Mouse (Mus musculus) natural killer cell, adult 2 months (primary cell): ENCODE measurements around the gene Thada.
"Not testable (repeated sequence)": the region's sequence is repeated elsewhere in the genome, so short reads cannot be mapped to it uniquely, and the experiment has no call there.

Source experiments
- DNase-seq, 2 experiments: peaks; one replicate each; pipeline ENCODE4 v3.0.0; 2022; ENCODE audit warnings: low spot score in 2 of 2

The Thada gene

DNA sequence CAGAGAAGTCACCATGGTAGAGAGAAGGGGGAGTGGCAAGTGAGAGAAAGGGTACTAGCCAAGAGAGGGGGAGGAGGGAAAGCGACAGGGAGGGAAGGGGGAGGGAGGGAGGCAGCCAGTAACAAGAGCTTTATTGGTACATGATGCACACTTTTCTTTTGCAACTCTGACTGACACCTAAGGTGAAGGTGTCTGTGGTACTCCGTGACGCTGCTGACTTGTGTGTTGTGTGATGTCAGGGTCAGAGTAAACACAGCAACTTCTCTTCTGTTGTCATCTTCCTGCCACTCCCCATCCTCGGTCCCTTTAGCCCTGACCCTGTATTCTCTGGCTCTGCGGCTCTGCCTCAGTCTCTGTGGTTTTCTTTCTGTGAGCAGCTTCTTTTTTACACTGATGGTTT lies 239.8 kb downstream of the Thada start:
- peak; percentile 64 to 80 for DNase-seq

DNA sequence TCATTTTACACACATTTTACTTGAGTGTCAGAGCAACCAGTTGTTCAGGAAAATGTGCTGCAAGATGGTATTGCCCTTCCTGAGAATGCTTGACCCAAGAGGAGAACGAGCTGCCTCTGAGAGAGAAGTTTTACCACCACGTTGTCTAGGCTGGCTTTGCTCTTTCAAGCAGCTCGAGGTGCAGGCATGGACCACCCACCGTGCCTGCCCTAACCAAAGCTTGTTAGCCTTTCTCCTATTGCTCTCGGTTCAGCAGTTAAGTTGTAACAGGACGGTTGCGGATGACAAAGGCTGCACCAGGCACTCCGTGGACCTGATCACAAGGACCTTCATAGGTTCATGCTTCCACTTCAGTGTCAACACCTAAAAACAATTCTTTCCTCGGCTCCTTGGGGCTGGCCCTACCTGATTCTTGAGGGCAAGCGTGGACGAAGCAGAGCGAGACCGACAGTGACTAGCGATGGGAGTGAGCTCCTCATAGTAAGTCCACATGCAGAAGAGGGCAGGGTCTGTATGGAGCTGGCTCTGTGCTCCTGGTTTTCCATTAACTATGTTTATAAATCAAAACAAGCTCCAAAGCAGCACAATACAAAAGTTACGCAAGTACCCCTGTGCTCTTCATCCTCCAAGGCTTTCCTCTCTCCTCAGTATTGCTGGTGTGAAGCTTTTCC lies 241.7 kb downstream of the Thada start:
- no peak for DNase-seq

DNA sequence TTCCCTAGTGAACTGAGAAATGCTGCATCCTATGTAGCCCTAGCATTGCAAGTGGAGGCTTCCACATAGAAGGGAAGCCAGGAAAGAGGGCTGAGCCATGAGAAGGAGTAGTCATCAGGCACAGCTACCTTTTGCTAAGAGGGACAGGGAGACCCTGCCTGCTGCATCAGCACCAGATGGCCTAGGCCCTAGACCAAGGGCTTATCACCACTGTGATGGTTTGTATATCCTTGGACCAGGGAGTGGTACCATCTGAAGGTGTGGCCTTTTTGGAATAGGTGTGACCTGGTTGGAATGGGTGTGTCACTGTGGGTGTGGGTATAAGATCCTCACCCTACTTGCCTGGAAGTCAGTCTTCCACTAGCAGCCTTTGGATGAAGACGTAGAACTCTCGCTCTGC lies 247.2 kb downstream of the Thada start:
- DNase-seq: not testable (repeated sequence)

DNA sequence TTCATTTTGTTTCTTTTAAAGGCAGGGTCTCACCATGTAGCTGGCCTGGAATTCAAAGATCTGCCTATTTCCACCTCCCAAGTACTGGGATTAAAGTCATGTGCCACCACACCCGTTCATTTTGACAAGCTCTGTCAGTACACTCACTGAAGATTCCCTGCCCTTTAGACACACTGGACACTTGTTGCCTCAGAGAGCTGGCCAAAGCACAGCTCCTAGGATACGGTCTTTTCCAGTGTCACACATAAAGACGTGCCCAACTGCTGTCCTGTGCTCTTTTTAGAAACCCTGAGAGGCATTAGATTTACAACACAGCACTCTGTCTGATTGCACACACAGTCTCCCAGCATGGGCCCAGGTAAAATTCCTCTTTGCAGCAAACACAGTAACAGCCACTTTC lies 248.3 kb downstream of the Thada start:
- DNase-seq: no peak

DNA sequence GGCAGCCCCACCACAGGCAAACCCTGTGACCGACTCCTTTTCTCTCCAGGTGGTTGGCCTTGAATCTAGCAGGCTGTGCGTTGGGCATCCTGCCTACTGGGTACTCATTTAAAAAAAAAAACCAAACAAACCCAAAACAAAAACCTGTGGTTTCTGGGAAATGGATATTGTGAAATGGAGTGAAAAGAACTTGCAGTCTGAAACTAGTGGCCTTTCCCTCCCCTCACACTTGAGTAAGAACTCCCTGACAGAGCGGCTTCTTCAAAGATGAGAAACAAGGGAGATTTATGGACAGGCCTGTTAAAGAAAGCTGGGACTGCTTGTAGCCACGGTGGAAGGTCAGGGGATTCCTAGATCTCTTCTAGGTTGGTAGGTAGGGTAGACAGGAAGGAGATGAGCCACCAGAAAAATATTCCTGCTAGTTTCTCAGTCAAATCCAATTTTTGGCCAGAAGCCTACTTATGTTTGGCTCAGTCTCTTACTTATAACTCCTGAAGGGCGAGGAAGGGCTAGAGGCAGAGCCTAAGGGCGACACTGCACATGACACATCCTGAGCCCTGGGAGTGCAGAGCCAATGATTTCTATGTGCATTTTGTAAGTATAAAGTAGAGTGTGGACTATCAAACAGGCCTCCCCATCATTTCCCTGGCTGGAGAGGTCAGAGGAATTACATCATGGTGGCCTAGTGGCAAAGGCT lies 250.6 kb downstream of the Thada start:
- no peak for DNase-seq

DNA sequence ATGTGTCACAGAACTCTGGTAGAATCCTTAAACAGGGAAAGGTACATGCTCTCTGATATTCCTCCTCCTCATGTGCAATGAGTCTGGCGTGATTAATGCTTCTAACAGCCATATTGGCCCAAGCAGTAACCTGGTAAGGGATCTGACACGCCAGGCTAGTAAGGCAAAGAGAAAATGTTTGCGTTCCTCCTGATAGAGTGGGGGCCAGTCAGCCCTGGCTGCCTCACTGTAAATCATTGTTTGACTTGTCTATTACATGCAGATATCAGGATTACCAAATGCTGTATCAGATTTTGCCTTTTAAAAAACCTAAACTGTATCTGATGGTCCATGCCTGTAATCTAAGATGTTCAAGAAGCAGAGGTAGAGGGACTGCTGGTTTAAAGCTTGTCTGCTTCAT lies 252.5 kb downstream of the Thada start:
- DNase-seq: no peak

DNA sequence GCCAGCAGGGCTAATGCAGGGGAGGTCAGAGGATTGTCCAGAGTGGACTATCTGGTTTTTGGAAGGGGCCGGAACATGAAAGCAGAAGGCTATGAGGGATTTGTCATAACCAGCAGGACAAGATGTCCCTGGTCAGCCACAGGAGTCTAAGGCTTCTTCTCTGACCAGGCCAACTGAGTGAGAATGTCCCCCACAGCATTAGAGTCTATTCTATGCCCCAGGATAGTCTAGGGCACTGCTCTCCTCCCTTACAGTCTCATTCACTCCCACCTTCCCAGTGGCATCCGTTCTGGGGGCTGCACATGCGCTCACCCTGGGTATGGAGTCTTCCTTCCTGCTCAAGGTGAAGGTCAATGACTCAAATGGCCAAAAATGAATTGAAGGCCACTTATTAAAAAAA lies 258.4 kb downstream of the Thada start:
- DNase-seq: no peak

DNA sequence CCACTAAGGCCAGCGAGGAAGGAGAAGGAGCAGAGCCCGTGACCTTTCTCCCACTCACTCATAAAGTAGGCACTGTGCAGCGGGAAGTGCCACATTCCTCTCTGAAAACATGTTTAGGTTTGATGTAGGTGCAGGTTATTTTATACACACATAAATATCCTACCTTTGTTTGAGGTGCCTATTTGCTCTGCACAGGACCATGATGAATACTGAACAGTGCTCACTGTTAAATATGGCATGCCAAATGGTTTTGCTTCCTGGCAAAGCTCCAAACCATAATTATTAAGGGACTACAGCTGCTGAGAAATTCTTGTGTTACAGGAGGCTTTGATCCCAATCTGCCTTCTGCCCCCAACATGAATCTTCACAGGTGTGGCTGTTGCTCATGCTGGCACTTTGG lies 259.8 kb downstream of the Thada start:
- DNase-seq: no peak

DNA sequence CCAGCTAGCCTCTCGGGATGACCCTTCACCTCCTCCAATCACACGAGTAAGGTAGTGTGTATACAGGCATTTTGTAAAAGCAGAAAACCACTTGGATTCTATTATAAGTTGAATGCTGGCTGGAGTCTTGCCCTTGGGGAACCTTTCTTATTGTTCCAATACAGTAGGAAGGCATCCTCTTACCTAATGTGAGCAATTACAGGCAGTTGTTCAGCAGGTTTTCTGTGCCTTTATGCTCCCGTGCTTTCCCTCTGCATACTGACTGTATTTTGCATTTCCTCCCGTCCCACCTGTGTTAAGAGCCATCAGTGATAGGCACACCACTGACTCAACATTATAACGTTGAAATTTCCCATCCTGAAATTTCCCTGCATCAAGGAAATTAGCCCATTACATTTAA lies 261.0 kb downstream of the Thada start:
- no peak for DNase-seq

DNA sequence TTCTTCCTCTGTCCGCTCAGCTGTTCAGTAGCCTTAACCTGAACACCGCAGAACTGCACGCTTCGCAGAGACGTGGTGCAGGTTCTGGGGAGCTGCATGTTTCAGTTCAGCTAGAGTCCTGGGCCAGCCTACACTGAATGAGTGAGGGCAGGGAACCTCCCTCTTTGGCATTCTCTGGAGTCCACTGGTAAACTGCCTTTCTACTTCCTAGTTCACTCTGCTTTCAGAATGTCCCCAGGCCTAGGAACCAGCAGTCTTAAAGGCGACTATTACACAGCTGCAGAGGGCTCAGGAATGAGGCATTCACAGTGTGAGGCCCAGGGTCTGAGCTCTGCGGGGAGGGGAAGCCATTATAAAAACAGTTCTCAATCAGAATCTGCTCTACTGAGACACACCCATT lies 262.7 kb downstream of the Thada start:
- DNase-seq: no peak

DNA sequence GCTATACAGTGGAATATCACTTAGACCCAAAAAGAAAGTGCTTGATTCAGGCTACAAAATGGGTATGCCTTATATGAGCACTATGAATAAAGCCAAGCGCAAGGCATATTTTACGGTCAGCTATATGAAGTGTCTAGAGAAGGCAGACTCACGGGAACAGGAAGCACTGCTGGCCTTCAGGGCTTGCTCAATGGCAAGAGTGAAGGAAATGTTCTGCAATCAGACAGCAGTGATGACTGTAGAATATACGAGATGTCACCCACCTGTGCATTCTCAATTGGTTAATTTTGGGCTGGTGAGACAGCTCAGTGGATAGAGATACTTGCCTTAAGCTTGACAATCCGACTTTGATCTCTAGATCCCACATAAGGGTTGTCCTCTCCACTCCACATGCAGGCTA lies 264.8 kb downstream of the Thada start:
- DNase-seq: no peak

DNA sequence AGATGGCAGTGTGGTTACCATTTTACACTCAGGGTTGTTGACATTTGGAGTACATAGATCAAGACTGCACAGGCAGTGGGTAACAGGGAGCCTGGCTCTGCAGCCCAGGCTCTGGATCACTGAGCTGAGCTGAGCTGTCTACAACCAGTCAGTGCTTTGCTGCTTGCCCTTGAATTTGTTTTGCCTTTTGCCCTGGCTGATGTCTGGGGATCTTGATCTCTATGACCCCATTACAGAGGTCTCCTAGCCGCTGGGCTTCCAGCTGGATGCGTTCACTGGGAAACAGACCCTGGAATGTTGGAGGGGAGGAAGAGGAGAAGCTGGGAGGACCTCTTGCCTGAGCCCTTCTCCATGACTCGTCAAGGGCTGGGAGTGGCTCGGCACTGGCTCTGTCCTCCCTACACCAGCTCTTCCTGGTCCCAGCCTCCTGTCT lies 268.1 kb downstream of the Thada start:
- no peak for DNase-seq

DNA sequence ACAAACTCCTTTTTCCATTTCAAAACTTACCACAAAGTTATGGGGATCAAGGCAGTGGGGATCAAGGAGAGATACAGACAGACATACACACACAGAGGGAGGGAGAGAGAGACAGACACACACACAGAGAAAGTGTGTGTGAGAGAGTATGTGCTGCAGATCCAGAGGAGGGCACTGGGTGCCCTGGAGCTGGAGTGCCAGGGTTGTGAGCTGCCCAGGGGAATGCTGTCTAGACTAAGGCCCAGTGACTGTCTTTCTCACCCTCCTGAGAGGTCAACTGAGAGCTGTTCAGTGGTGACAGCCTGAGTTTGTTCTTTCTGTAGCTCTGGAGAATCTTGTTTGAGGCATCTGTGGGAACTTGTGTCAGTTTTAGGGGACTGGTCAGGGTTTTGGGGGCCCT lies 269.7 kb downstream of the Thada start:
- DNase-seq: no peak

DNA sequence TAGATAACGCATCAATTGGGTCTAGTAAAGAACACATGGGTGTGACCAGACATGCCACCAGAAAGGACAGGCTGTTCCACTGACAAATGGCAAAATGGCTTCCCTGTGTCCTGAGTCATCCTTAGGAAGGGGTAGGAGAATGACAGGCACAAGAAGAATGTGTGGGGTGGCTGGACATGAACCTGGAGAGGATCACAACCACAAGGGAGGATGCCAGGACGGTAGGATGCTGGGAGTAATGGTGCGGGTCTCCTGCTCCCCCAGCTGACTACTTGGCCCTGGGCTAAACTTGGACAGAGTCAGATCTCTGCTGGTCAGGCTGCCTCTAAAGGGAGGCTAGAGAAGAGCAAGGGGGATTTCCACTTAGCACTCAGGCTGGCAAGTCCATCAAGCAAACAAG lies 270.2 kb downstream of the Thada start:
- DNase-seq: peak in 1 of 2 experiments; percentile 36

DNA sequence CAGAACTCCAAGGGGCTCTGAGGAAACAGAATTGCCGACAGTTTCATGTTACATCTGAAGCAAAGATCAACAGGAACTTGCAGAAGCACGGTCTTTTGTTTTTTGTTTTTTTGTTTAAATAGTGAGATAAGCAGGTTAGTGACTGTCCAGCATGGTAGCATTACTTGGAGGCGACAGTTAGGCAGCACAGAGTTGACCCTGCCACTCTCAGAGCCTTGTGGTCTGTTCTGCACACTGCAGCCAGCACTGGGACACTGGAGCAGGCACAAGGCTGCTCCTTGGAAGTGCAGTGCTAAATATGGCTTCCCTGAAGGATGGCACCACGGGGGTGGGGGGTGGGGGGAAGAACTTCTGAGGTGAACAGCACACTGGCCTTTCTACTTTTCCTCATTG lies 271.0 kb downstream of the Thada start:
- DNase-seq: no peak

DNA sequence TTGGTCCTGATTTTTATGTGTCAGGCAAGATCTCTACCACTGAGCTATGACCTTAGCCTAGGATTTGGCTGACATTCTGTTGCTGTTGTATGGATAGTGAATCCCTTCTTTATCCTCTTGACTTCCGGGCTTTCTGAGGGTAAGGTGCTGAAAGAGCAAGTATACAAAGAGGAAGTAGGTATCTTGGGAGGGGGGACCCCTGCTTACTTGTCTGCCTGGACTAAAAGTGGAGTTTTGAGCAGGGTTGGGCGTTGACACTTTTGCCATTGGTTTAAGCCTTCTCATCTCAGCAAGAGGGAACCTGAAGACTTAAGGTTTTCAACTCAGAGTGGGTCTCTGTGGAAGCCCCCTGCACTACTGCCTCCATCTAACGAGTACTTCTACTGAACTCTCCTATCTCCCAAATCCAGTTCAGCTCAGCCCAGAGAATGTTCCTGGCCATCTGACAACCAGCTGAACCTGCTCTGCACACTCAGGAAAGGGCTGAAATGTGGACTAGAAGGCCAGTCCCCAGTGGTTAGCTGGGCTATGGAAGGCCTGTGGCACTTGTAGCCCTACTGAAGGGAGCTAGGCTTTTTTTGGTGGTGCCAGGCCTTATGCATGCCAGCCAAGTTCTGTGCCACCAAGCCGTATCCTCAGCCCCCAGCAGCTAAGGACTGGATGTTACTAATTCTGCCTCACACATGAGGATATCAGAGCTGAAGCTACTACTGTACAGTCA lies 271.6 kb downstream of the Thada start:
- DNase-seq: no peak

DNA sequence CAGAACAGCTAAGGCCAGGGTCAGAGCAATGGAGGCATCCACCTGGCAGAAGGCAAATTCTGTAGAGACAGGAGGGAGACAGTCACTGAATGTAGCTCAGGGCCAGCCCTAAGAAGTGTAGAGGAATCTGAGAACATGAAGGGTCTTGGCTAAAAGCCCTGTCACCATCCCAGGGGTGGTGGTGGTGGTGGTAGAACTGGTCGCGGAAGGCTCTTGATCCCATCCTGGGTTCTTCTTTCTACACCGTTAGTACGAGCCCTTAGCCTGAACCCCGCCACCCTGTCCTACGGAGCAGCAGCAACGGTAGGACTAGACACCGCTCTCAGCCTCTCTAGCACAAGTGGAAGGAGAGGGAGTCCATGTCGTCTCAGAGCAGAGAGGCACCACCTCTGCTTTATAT lies 272.6 kb downstream of the Thada start:
- no peak for DNase-seq

DNA sequence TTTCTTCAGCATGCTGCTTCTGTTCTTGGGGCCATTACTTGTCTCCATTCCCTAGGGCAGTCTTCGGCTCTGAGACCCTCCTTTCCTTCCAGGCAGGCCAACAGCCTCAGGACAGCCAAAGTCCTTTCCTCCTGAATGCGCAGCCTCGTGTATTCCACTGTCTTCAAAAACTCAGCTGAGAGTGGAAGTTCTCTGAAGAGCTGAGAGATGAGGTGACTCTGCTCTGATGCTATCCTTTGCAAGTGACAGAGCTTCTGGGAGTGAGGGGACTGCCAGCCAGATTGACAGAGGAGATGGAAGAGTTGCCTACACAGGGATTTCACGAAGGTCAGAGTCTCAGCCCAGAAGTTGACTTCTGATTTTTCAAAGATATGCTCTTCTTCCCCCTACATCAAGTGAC lies 274.1 kb downstream of the Thada start:
- no peak for DNase-seq

DNA sequence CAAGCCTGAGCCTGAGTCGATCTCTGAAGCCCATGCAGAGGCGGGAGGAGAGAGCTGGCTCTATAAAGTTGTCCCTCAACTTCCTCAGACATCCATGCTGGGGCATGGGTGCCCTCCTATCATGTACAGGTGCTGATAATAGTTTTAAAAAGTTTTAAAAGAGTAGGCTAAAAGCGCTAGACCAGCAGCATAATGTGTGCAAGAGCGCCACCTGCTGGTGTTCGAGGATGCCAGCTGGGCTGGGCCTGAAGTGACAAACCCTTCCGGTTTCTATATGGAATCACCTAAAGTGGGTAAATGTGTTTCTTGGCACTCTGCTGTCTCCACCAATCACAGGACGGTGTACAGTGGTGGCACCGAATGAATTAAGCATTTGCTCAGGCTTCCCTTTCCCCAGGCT lies 275.1 kb downstream of the Thada start:
- peak; percentile 85 to 89 for DNase-seq

DNA sequence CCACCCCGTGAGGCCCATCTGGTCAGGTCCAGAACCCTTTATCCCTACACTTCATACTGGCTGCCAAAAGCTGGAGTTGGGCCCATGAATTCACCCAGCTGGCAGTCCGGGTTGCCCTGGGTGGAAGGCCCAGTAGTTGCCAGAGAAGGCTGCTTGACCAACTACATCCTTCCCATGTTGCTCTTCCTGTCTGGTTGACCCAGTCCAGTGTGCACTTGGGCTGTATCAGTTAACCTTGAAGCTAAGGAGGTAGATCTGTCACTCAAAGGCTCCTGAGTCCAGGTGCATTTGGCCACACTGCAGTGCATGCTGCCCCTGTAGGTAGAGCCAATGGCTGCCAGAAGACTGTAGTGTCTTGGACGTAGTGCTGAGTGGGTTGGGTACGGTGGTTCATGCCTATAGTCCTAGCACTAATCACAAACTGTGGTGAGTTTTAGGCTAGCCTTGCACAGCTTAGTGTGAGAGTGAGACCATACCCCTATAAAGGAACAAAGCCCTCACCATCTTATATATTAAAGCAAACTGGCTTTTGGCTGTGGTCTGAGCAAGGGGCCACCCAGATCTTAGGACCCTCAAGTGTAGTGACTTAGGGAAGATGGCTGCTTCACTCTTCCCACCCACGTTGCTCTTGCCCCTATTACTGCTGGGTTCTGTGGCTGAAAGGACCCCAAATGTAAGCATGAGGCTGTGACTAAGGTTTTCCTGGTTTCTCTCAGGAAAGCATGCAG lies 276.7 kb downstream of the Thada start:
- peak in 1 of 2 experiments; percentile 26 for DNase-seq

DNA sequence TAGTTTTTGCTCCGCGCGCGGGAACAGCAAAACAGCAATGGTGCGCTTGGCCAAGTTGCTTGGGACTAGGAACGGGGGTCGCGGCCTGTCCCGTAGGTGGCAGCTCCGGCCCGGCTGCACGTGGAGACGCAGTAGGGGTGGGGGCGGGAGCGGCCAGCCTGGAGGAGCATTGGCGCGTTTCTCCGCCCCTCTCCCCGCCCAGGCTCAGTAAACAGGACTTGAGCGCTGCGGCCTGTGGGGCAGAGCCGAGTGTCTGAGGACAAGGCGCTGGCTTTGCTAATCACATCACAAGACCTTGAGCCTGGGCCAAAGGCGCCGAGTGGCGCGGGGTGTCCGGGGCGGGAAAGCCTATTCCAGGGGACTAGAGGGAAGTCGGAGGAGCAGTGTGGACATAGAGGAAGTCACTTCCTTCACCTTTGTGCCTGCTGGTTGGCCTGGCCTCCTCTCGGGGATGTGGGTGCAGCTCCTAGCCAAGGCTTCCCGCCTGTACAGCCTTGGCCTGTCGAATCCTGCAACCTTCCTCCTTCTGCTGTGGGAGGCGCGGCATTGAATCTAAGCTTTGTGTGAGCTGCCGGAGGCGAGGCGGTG lies 277.5 kb downstream of the Thada start:
- peak; percentile 85 to 90 for DNase-seq
